Mouse (Mus musculus) CH12.LX (cell line): ENCODE results near the gene Gins3. TPM values are rescaled to one million over a fixed set of nuclear protein-coding genes. Genes with fewer than 3 reads are reported as not detected.
A peak's percentile ranks its signal among the peaks of the same experiment; 100 is the strongest.
"Not testable (repeated sequence)": the region's sequence is repeated elsewhere in the genome, so short reads cannot be mapped to it uniquely, and the experiment has no call there.

ENCODE experiments used
- DNase-seq: peaks from one replicate; pipeline ENCODE4 v3.0.0-alpha.2; 2013; ENCODE audit errors: extremely low read depth
- H3K27ac ChIP-seq: 2 replicates; pipeline ENCODE4 v1.5.1; 2012; ENCODE audit warnings: low read depth, mild to moderate bottlenecking, control low read depth, moderate library complexity; ENCODE audit not compliant: insufficient read depth
- H3K27me3 ChIP-seq: replicated peaks from 2 replicates; pipeline ENCODE3; 2012; ENCODE audit warnings: inconsistent platforms
- H3K36me3 ChIP-seq, 2 experiments: replicated peaks in 1 of 2; 2 replicates each; pipeline versions ENCODE3 to v1.6.1; 2012; ENCODE audit warnings: inconsistent platforms in 1 of 2, low read length in 1 of 2, mild to moderate bottlenecking in 1 of 2, mixed read lengths in 1 of 2, moderate library complexity in 1 of 2; ENCODE audit not compliant: control insufficient read depth in 1 of 2, insufficient read depth in 1 of 2
- H3K4me1 ChIP-seq, 2 experiments: 2 replicates each; pipeline ENCODE4 v1.6.1; 2012; ENCODE audit warnings: inconsistent platforms in 1 of 2, moderate library complexity in 1 of 2; ENCODE audit not compliant: insufficient read depth in 2 of 2, control insufficient read depth in 1 of 2
- H3K4me2 ChIP-seq: 2 replicates; pipeline ENCODE4 v1.6.1; 2012; ENCODE audit warnings: low read depth, mild to moderate bottlenecking, control low read depth; ENCODE audit not compliant: poor library complexity, insufficient read depth, severe bottlenecking
- H3K4me3 ChIP-seq, 3 experiments: fragments of 150-350 bp in 1 of 3; sonication (generic) in 1 of 3; replicated peaks in 1 of 3; 2 replicates each; pipeline versions ENCODE3 to v1.5.1; 2011 to 2012; ENCODE audit warnings: low read depth in 2 of 3, low read length in 2 of 3, mild to moderate bottlenecking in 2 of 3, moderate library complexity in 2 of 3, control low read depth in 1 of 3, improper control_type of control experiment in 1 of 3, inconsistent platforms in 1 of 3, mixed read lengths in 1 of 3; ENCODE audit not compliant: poor library complexity in 1 of 3
- H3K79me2 ChIP-seq: replicated peaks from 2 replicates; pipeline ENCODE4 v1.6.1; 2012; ENCODE audit warnings: mild to moderate bottlenecking, moderate library complexity; ENCODE audit not compliant: control insufficient read depth, poor library complexity, insufficient read depth, severe bottlenecking; ENCODE audit errors: extremely low read depth
- H3K9ac ChIP-seq: 2 replicates; pipeline ENCODE4 v1.6.1; 2012; ENCODE audit warnings: low read depth, mild to moderate bottlenecking, control low read depth, moderate library complexity; ENCODE audit not compliant: insufficient read depth
- H3K9me3 ChIP-seq: replicated peaks from 2 replicates; pipeline ENCODE3; 2012; ENCODE audit warnings: low read length, inconsistent platforms, mixed read lengths
- CTCF ChIP-seq, 2 experiments: IDR thresholded peaks in 1 of 2; conservative IDR thresholded peaks in 1 of 2; 2 replicates each; pipeline ENCODE4 v1.5.1; 2011 to 2012; ENCODE audit warnings: low read depth in 2 of 2, low read length in 2 of 2, improper control_type of control experiment in 1 of 2, inconsistent platforms in 1 of 2, mild to moderate bottlenecking in 1 of 2, moderate library complexity in 1 of 2
- ELF1 ChIP-seq: IDR thresholded peaks from 2 replicates; pipeline ENCODE4 v1.6.1; 2014; ENCODE audit warnings: low read depth, mild to moderate bottlenecking, inconsistent platforms, low read length, improper control_type of control experiment
- ETS1 ChIP-seq: conservative IDR thresholded peaks from 2 replicates; pipeline ENCODE4 v1.6.1; 2012; ENCODE audit warnings: low read depth, mild to moderate bottlenecking, inconsistent platforms, low read length, improper control_type of control experiment, moderate library complexity
- HCFC1 ChIP-seq: IDR thresholded peaks from 2 replicates; pipeline ENCODE4 v1.6.1; 2012; ENCODE audit warnings: low read depth, mild to moderate bottlenecking, inconsistent platforms, low read length, improper control_type of control experiment
- KAT2A ChIP-seq: IDR thresholded peaks from 2 replicates; pipeline ENCODE4 v1.6.1; 2012; ENCODE audit warnings: low read length, improper control_type of control experiment, inconsistent platforms; ENCODE audit not compliant: insufficient replicate concordance
- MEF2A ChIP-seq: IDR thresholded peaks from 2 replicates; pipeline ENCODE4 v1.6.1; 2014; ENCODE audit warnings: low read depth, mild to moderate bottlenecking, inconsistent platforms, low read length, improper control_type of control experiment, borderline replicate concordance
- NELFE ChIP-seq: IDR thresholded peaks from 2 replicates; pipeline ENCODE4 v1.6.1; 2011; ENCODE audit warnings: low read depth, low read length, improper control_type of control experiment
- POLR2A ChIP-seq: IDR thresholded peaks from 2 replicates; pipeline ENCODE4 v1.6.1; 2011; ENCODE audit warnings: low read depth, mild to moderate bottlenecking, improper control_type of control experiment, low read length
- SIN3A ChIP-seq: IDR thresholded peaks from 2 replicates; pipeline ENCODE4 v1.6.1; 2012; ENCODE audit warnings: low read length, improper control_type of control experiment, inconsistent platforms
- ZKSCAN1 ChIP-seq: IDR thresholded peaks from 2 replicates; pipeline ENCODE4 v1.6.1; 2012; ENCODE audit warnings: low read depth, inconsistent platforms, low read length, improper control_type of control experiment, borderline replicate concordance
- ZNF384 ChIP-seq: IDR thresholded peaks from 2 replicates; pipeline ENCODE4 v1.6.1; 2012; ENCODE audit warnings: low read depth, low read length, improper control_type of control experiment, inconsistent platforms
- dilution Hi-C: fragments of 300-500 bp; cut with MboI; formaldehyde crosslinking; loops from 2 replicates; pipeline ENCODE4 v1.14.3; 2020; ENCODE audit warnings: low sequenced_read_pairs; ENCODE audit not compliant: extremely low pct_unique_long_range_greater_than_20kb, extremely low pct_ligation_motif_present
- in situ Hi-C: fragments of 300-500 bp; cut with MboI; formaldehyde crosslinking; loops from 3 replicates; pipeline ENCODE4 v1.14.3; 2019; ENCODE audit warnings: low sequenced_read_pairs, low pct_ligation_motif_present, low pct_unique_long_range_greater_than_20kb, mixed read lengths
- polyA plus RNA-seq: library from polyadenylated mRNA; unstranded; fragments of >175 nt; gene quantifications from 2 replicates; pipeline ENCODE4 v1.2.1, GENCODE M21; 2012; ENCODE audit warnings: low read depth; ENCODE audit not compliant: insufficient read length
- total RNA-seq, 2 experiments: library from RNA; depleted of rRNA; stranded (reverse); fragments of 300-350 nt in 1 of 2; fragments of >200 nt in 1 of 2; gene quantifications; 2 replicates each; pipeline ENCODE4 v1.2.3; 2012 to 2014

The Gins3 gene
- total and polyA plus RNA-seq, 3 experiments: 10.4 to 18.0 (median 14.2) TPM

- Histone ChIP-seq H3K4me1 (peaks cover 6 to 11% of the 10 kb centered on the region in 2 experiments), H3K4me2 (peak overlapping the region; percentile 47; the same call in 1 of the 2 replicates)
- H3K27ac ChIP-seq, H3K4me3 ChIP-seq, H3K27me3 ChIP-seq, dilution Hi-C loops, H3K36me3 ChIP-seq, H3K9me3 ChIP-seq, H3K79me2 ChIP-seq, H3K9ac ChIP-seq, DNase-seq, in situ Hi-C loops: not testable (repeated sequence)
- TF ChIP-seq ZNF384: peak; percentile 86
- TF ChIP-seq CTCF (conservative IDR thresholded peaks at IDR 0.05 in 1 of 2, IDR thresholded peaks at IDR 0.05 in 1 of 2; ENCODE audit: low read depth in 2 of 2, low read length in 2 of 2): peak in 1 of 2 experiments; percentile 40; a peak in 1 of 4 replicates
Measured at GRCm38 (mm10) chr8:95606509-95606908, 26.7 kb upstream of the Gins3 start.

GRCm38 (mm10) chr8:95607210-95607609 lies 26.0 kb upstream of the Gins3 start:
- no peaks in the 10 kb centered on the region for H3K36me3 ChIP-seq
- no peak overlapping the region for H3K4me3 ChIP-seq
- H3K4me2 ChIP-seq: peak overlapping the region; percentile 47
- no peaks in the 10 kb centered on the region for H3K79me2 ChIP-seq
- DNase-seq: peak; percentile 2
- H3K9ac ChIP-seq: peak overlapping the region; percentile 28; the same call in 1 of the 2 replicates
- in situ Hi-C loops: no loop called here
- dilution Hi-C loops: no loop called here
- peaks cover 7 to 18% of the 10 kb centered on the region in 2 experiments for H3K4me1 ChIP-seq
- no peak overlapping the region for H3K27ac ChIP-seq
- no peaks in the 10 kb centered on the region for H3K9me3 ChIP-seq
- no peaks in the 10 kb centered on the region for H3K27me3 ChIP-seq
- peak; percentile 66; the same call in 1 of the 2 replicates for TF ChIP-seq MEF2A
- no peak for TF ChIP-seq ETS1

GRCm38 (mm10) chr8:95609406-95609805 lies 23.8 kb upstream of the Gins3 start:
- no peak overlapping the region for H3K4me2 ChIP-seq
- TF ChIP-seq KAT2A: no peak
- no peak for TF ChIP-seq CTCF (conservative IDR thresholded peaks at IDR 0.05 in 1 of 2, IDR thresholded peaks at IDR 0.05 in 1 of 2; ENCODE audit: low read depth in 2 of 2, low read length in 2 of 2)
- TF ChIP-seq NELFE: no peak
- no peak for TF ChIP-seq SIN3A
- no peak for TF ChIP-seq ELF1
- TF ChIP-seq ZKSCAN1: no peak
- no peak for TF ChIP-seq HCFC1
- no peak for TF ChIP-seq POLR2A
- H3K4me3 ChIP-seq: no peak overlapping the region
- H3K4me1 ChIP-seq: peaks cover 7 to 23% of the 10 kb centered on the region in 2 experiments
- no peaks in the 10 kb centered on the region for H3K79me2 ChIP-seq
- H3K9me3 ChIP-seq: no peaks in the 10 kb centered on the region
- dilution Hi-C loops: no loop called here
- in situ Hi-C loops: no loop called here
- no peak overlapping the region for H3K9ac ChIP-seq
- no peaks in the 10 kb centered on the region for H3K36me3 ChIP-seq
- no peak for DNase-seq
- H3K27ac ChIP-seq: no peak overlapping the region
- no peaks in the 10 kb centered on the region for H3K27me3 ChIP-seq
